Mouse (Mus musculus) limb, embryonic 11.5 days (tissue): ENCODE results near the gene Ift88. TPM values are rescaled to one million over a fixed set of nuclear protein-coding genes. Genes with fewer than 3 reads are reported as not detected.

Experiments
- ATAC-seq: fragments of 200-750 bp; cut with Nextera tagmentation; 2 replicates; pipeline ENCODE4 v1.8.0; 2017; ENCODE audit warnings: low read depth; ENCODE audit not compliant: insufficient number of reproducible peaks, low FRiP score, low TSS enrichment
- DNase-seq: peaks from one replicate; pipeline ENCODE4 v3.0.0-alpha.2; 2015; ENCODE audit warnings: low spot score
- H3K27ac ChIP-seq: fragments of 300-500 bp; sonication (generic); replicated peaks from 2 replicates; pipeline ENCODE4 v1.5.1; 2014; ENCODE audit warnings: low read depth, mild to moderate bottlenecking, low read length
- H3K27me3 ChIP-seq: fragments of 300-500 bp; sonication (generic); 2 replicates; pipeline ENCODE4 v1.6.1; 2014; ENCODE audit warnings: mild to moderate bottlenecking, low read length, mixed read lengths; ENCODE audit not compliant: control insufficient read depth, insufficient read depth
- H3K36me3 ChIP-seq: fragments of 300-500 bp; sonication (generic); 2 replicates; pipeline ENCODE4 v1.6.1; 2014; ENCODE audit warnings: mild to moderate bottlenecking, low read length, moderate library complexity, mixed read lengths; ENCODE audit not compliant: control insufficient read depth, insufficient read depth
- H3K4me1 ChIP-seq: fragments of 300-500 bp; sonication (generic); 2 replicates; pipeline ENCODE4 v1.6.1; 2014; ENCODE audit warnings: low read length, mixed read lengths; ENCODE audit not compliant: control insufficient read depth, insufficient read depth
- H3K4me2 ChIP-seq: fragments of 300-500 bp; sonication (generic); 2 replicates; pipeline ENCODE4 v1.6.1; 2014; ENCODE audit warnings: low read depth, mild to moderate bottlenecking, moderate library complexity; ENCODE audit not compliant: severe bottlenecking
- H3K4me3 ChIP-seq: fragments of 300-500 bp; sonication (generic); 2 replicates; pipeline ENCODE4 v1.5.1; 2014; ENCODE audit warnings: low read depth, low read length
- H3K9ac ChIP-seq: fragments of 300-500 bp; sonication (generic); 2 replicates; pipeline ENCODE4 v1.6.1; 2014; ENCODE audit warnings: mild to moderate bottlenecking, low read length
- H3K9me3 ChIP-seq: fragments of 300-500 bp; sonication (generic); 2 replicates; pipeline ENCODE4 v1.6.1; 2016; ENCODE audit warnings: low read length; ENCODE audit not compliant: control insufficient read depth
- WGBS: fragments of 180-500 bp; shearing (Covaris S2); extraction: QIAGEN DNeasy Blood & Tissue Kit; methylation state at CpG from one replicate; pipeline ENCODE4 v1.1.7; 2014; 5-methylcytosine and 5-hydroxymethylcytosine counted together
- polyA plus RNA-seq: library from polyadenylated mRNA; unstranded; fragments of >200 nt; fragmentation: Nextera tagmentation; extraction: Ambion mirVana; gene quantifications from 2 replicates; pipeline ENCODE4 v1.2.1, GENCODE M21; 2014

Gene Ift88
- polyA plus RNA-seq, 1 experiment from 2014 or later: 15.1 TPM

GRCm38 (mm10) chr14:57529786-57530515 is 106.1 kb downstream of the Ift88 start:
- Histone ChIP-seq H3K27me3 (no peaks in the 10 kb centered on the region), H3K4me1 (peaks cover 3% of the 10 kb centered on the region; the same call in 1 of the 2 replicates), H3K4me3 (no peak overlapping the region), H3K9ac (no peak overlapping the region), H3K9me3 (no peaks in the 10 kb centered on the region), H3K27ac (no peak overlapping the region), H3K36me3 (no peaks in the 10 kb centered on the region), H3K4me2 (no peak overlapping the region)
- ATAC-seq (no peak), DNase-seq (no peak)
- 69% methylated on average over 5 of the region's 5 CpGs for WGBS

GRCm38 (mm10) chr14:57532577-57532976 is 108.7 kb downstream of the Ift88 start:
- Histone ChIP-seq H3K9me3 (no peaks in the 10 kb centered on the region), H3K36me3 (no peaks in the 10 kb centered on the region), H3K27ac (no peak overlapping the region), H3K4me1 (peaks cover 3% of the 10 kb centered on the region; the same call in 1 of the 2 replicates), H3K27me3 (peaks cover 5% of the 10 kb centered on the region; the same call in 1 of the 2 replicates), H3K9ac (no peak overlapping the region), H3K4me2 (no peak overlapping the region), H3K4me3 (no peak overlapping the region)
- DNase-seq (no peak), ATAC-seq (no peak)
- WGBS: 91% methylated on average over 3 of the region's 3 CpGs

GRCm38 (mm10) chr14:57533214-57533613 is 109.4 kb downstream of the Ift88 start:
- WGBS: 31% methylated on average over 3 of the region's 3 CpGs
- Histone ChIP-seq H3K4me2 (no peak overlapping the region), H3K9me3 (no peaks in the 10 kb centered on the region), H3K4me1 (peaks cover 3% of the 10 kb centered on the region; the same call in 1 of the 2 replicates), H3K9ac (no peak overlapping the region), H3K4me3 (no peak overlapping the region), H3K27me3 (peaks cover 5% of the 10 kb centered on the region; the same call in 1 of the 2 replicates), H3K36me3 (no peaks in the 10 kb centered on the region), H3K27ac (no peak overlapping the region)
- DNase-seq (peak; percentile 74), ATAC-seq (no peak)

- ATAC-seq (no peak), DNase-seq (no peak)
- no peaks in the 10 kb centered on the region for H3K9me3 ChIP-seq
- H3K9ac ChIP-seq: no peak overlapping the region
- H3K4me1 ChIP-seq: peaks cover 3% of the 10 kb centered on the region; the same call in 1 of the 2 replicates
- no peak overlapping the region for H3K27ac ChIP-seq
- WGBS: 10% methylated on average over 11 of the region's 11 CpGs
- no peak overlapping the region for H3K4me3 ChIP-seq
- no peaks in the 10 kb centered on the region for H3K36me3 ChIP-seq
- no peak overlapping the region for H3K4me2 ChIP-seq
- H3K27me3 ChIP-seq: peaks cover 5% of the 10 kb centered on the region; the same call in 1 of the 2 replicates
Measured at GRCm38 (mm10) chr14:57533841-57534240, 110.0 kb downstream of the Ift88 start.

GRCm38 (mm10) chr14:57534346-57534745 is 110.5 kb downstream of the Ift88 start:
- H3K4me3 ChIP-seq: no peak overlapping the region
- no peak overlapping the region for H3K4me2 ChIP-seq
- H3K9me3 ChIP-seq: no peaks in the 10 kb centered on the region
- ATAC-seq (no peak), DNase-seq (no peak)
- no peaks in the 10 kb centered on the region for H3K36me3 ChIP-seq
- H3K27me3 ChIP-seq: peaks cover 5% of the 10 kb centered on the region; the same call in 1 of the 2 replicates
- H3K9ac ChIP-seq: no peak overlapping the region
- 5% methylated on average over 5 of the region's 5 CpGs for WGBS
- H3K27ac ChIP-seq: no peak overlapping the region
- peaks cover 3% of the 10 kb centered on the region; the same call in 1 of the 2 replicates for H3K4me1 ChIP-seq

- H3K9me3 ChIP-seq: no peaks in the 10 kb centered on the region
- no peaks in the 10 kb centered on the region for H3K36me3 ChIP-seq
- DNase-seq (no peak), ATAC-seq (no peak)
- no peak overlapping the region for H3K9ac ChIP-seq
- no peak overlapping the region for H3K4me3 ChIP-seq
- 13% methylated on average over 8 of the region's 8 CpGs for WGBS
- peaks cover 5% of the 10 kb centered on the region; the same call in 1 of the 2 replicates for H3K27me3 ChIP-seq
- no peak overlapping the region for H3K27ac ChIP-seq
- no peak overlapping the region for H3K4me2 ChIP-seq
- H3K4me1 ChIP-seq: no peaks in the 10 kb centered on the region
Measured at GRCm38 (mm10) chr14:57534961-57535360, 111.1 kb downstream of the Ift88 start.

- WGBS: 86% methylated on average over 6 of the region's 6 CpGs
- no peaks in the 10 kb centered on the region for H3K36me3 ChIP-seq
- H3K4me2 ChIP-seq: no peak overlapping the region
- no peak for ATAC-seq
- no peaks in the 10 kb centered on the region for H3K4me1 ChIP-seq
- H3K27ac ChIP-seq: no peak overlapping the region
- H3K4me3 ChIP-seq: no peak overlapping the region
- H3K27me3 ChIP-seq: peaks cover 5% of the 10 kb centered on the region; the same call in 1 of the 2 replicates
- DNase-seq: no peak
- no peaks in the 10 kb centered on the region for H3K9me3 ChIP-seq
- H3K9ac ChIP-seq: no peak overlapping the region
Measured at GRCm38 (mm10) chr14:57535646-57536045, 111.8 kb downstream of the Ift88 start.

GRCm38 (mm10) chr14:57536820-57537219 is 113.0 kb downstream of the Ift88 start:
- Histone ChIP-seq H3K27ac (no peak overlapping the region), H3K4me3 (no peak overlapping the region), H3K9me3 (no peaks in the 10 kb centered on the region), H3K9ac (no peak overlapping the region), H3K36me3 (no peaks in the 10 kb centered on the region), H3K27me3 (peaks cover 5% of the 10 kb centered on the region; the same call in 1 of the 2 replicates), H3K4me1 (no peaks in the 10 kb centered on the region), H3K4me2 (no peak overlapping the region)
- DNase-seq (no peak), ATAC-seq (no peak)
- 48% methylated on average over 9 of the region's 9 CpGs for WGBS
